Mouse (Mus musculus) MEL (cell line): Measurements from ENCODE around the gene Prss33.

ENCODE experiments used
- CTCF ChIP-seq, 3 experiments: IDR thresholded peaks in 2 of 3; conservative IDR thresholded peaks in 1 of 3; 2 replicates each; pipeline ENCODE4 v1.5.1; 2011 to 2012; ENCODE audit warnings: low read length in 3 of 3, low read depth in 2 of 3, mild to moderate bottlenecking in 2 of 3, improper control_type of control experiment in 1 of 3, inconsistent platforms in 1 of 3, mixed read lengths in 1 of 3, moderate library complexity in 1 of 3; ENCODE audit not compliant: control insufficient read depth in 1 of 3, insufficient read depth in 1 of 3, poor library complexity in 1 of 3, severe bottlenecking in 1 of 3
- E2F4 ChIP-seq: IDR thresholded peaks from 2 replicates; pipeline ENCODE4 v1.6.1; 2011; ENCODE audit warnings: low read depth, low read length, improper control_type of control experiment, borderline replicate concordance
- EP300 ChIP-seq, 2 experiments: IDR thresholded peaks; 2 replicates each; pipeline ENCODE4 v1.6.1; 2011; ENCODE audit warnings: improper control_type of control experiment in 2 of 2, low read length in 2 of 2, low read depth in 1 of 2, mild to moderate bottlenecking in 1 of 2
- GATA1 ChIP-seq: IDR thresholded peaks from 2 replicates; pipeline ENCODE4 v1.6.1; 2011; ENCODE audit warnings: low read depth, low read length, improper control_type of control experiment
- MAX ChIP-seq: IDR thresholded peaks from 2 replicates; pipeline ENCODE4 v1.6.1; 2011; ENCODE audit warnings: low read length, improper control_type of control experiment
- POLR2A ChIP-seq, 2 experiments: IDR thresholded peaks; 2 replicates each; pipeline ENCODE4 v1.6.1; 2011 to 2012; ENCODE audit warnings: low read length in 2 of 2, mild to moderate bottlenecking in 2 of 2, control low read depth in 1 of 2, improper control_type of control experiment in 1 of 2, low read depth in 1 of 2, moderate library complexity in 1 of 2; ENCODE audit not compliant: control insufficient read depth in 1 of 2, insufficient read depth in 1 of 2, poor library complexity in 1 of 2
- POLR2AphosphoS2 ChIP-seq: IDR thresholded peaks from 2 replicates; pipeline ENCODE4 v1.6.1; 2011; ENCODE audit warnings: low read length, improper control_type of control experiment
- RCOR1 ChIP-seq: IDR thresholded peaks from 2 replicates; pipeline ENCODE4 v1.6.1; 2012; ENCODE audit warnings: low read depth, mild to moderate bottlenecking, inconsistent platforms, low read length, improper control_type of control experiment
- SMC3 ChIP-seq: IDR thresholded peaks from 2 replicates; pipeline ENCODE4 v1.6.1; 2011; ENCODE audit warnings: low read depth, low read length, improper control_type of control experiment
- TCF12 ChIP-seq: IDR thresholded peaks from 2 replicates; pipeline ENCODE4 v1.6.1; 2014; ENCODE audit warnings: low read depth, mild to moderate bottlenecking, inconsistent platforms, low read length, improper control_type of control experiment, moderate library complexity
- UBTF ChIP-seq: IDR thresholded peaks from 2 replicates; pipeline ENCODE4 v1.6.1; 2012; ENCODE audit warnings: low read depth, mild to moderate bottlenecking, inconsistent platforms, low read length, improper control_type of control experiment, moderate library complexity, borderline replicate concordance; ENCODE audit not compliant: insufficient read depth

GRCm38 (mm10) chr17:23876741-23877140, 40.9 kb upstream of the Prss33 start:
- TF ChIP-seq RCOR1 (no peak), CTCF (IDR thresholded peaks at IDR 0.05 in 2 of 3, conservative IDR thresholded peaks at IDR 0.05 in 1 of 3; ENCODE audit: control insufficient read depth in 1 of 3, insufficient read depth in 1 of 3, low read depth in 2 of 3, low read length in 3 of 3, poor library complexity in 1 of 3, severe bottlenecking in 1 of 3) (no peak), TCF12 (no peak), SMC3 (no peak), GATA1 (no peak), POLR2A (IDR thresholded peaks at IDR 0.05; ENCODE audit: control insufficient read depth in 1 of 2, insufficient read depth in 1 of 2, low read depth in 1 of 2, low read length in 2 of 2, poor library complexity in 1 of 2) (no peak), POLR2AphosphoS2 (no peak), UBTF (no peak), EP300 (IDR thresholded peaks at IDR 0.05; ENCODE audit: low read depth in 1 of 2, low read length in 2 of 2) (no peak), MAX (no peak), E2F4 (no peak)
